Mouse (Mus musculus) heart, adult 2 months (tissue): ENCODE data around the gene Cfap45. TPM values are rescaled to one million over a fixed set of nuclear protein-coding genes. Genes with fewer than 3 reads are reported as not detected.

Experiments used
- DNase-seq, 2 experiments: peaks; one replicate each; pipeline ENCODE4 v3.0.0; 2021
- H3K27ac ChIP-seq: fragments of 200-600 bp; 2 replicates; pipeline ENCODE4 v1.8.1; 2022
- H3K27me3 ChIP-seq: fragments of 200-500 bp; 2 replicates; pipeline ENCODE4 v1.6.1; 2012; ENCODE audit warnings: mild to moderate bottlenecking, low read length, inconsistent platforms, mixed read lengths; ENCODE audit not compliant: control insufficient read depth, insufficient read depth
- H3K36me3 ChIP-seq: fragments of 200-500 bp; 2 replicates; pipeline ENCODE4 v1.6.1; 2012; ENCODE audit warnings: low read length, inconsistent platforms; ENCODE audit not compliant: control insufficient read depth, insufficient read depth
- H3K4me1 ChIP-seq: fragments of 200-500 bp; 2 replicates; pipeline ENCODE4 v1.6.1; 2011; ENCODE audit warnings: low read length; ENCODE audit not compliant: control insufficient read depth, insufficient read depth
- H3K4me3 ChIP-seq: fragments of 200-600 bp; 2 replicates; pipeline ENCODE4 v1.8.1; 2022
- H3K79me2 ChIP-seq: fragments of 200-500 bp; replicated peaks from 2 replicates; pipeline ENCODE4 v1.6.1; 2012; ENCODE audit warnings: mild to moderate bottlenecking, inconsistent platforms, low read length, moderate library complexity, mixed read lengths; ENCODE audit not compliant: control insufficient read depth, insufficient read depth
- H3K9ac ChIP-seq: fragments of 200-500 bp; 2 replicates; pipeline ENCODE4 v1.6.1; 2012; ENCODE audit warnings: low read depth, mild to moderate bottlenecking, control low read depth, inconsistent platforms, low read length, mixed read lengths
- CTCF ChIP-seq: fragments of 200-600 bp; IDR thresholded peaks from 2 replicates; pipeline ENCODE4 v1.8.1; 2022; ENCODE audit warnings: antibody characterized with exemption, mild to moderate bottlenecking, moderate library complexity
- EP300 ChIP-seq: fragments of 200-500 bp; IDR thresholded peaks from 2 replicates; pipeline ENCODE4 v1.6.1; 2011; ENCODE audit warnings: low read depth, low read length, control low read depth; ENCODE audit not compliant: insufficient read depth
- POLR2A ChIP-seq: fragments of 200-500 bp; IDR thresholded peaks from 2 replicates; pipeline ENCODE4 v1.6.1; 2011; ENCODE audit warnings: mild to moderate bottlenecking, low read depth, low read length, control low read depth; ENCODE audit not compliant: insufficient read depth
- WGBS: fragments of 180-500 bp; shearing (Covaris S2); methylation state at CpG from one replicate; pipeline ENCODE4 v1.1.7; 2018; 5-methylcytosine and 5-hydroxymethylcytosine counted together
- intact Hi-C: fragments of 180-260 bp; cut with DNase I; formaldehyde crosslinking; loops from one replicate; pipeline ENCODE4 v1.15.1; 2025
- polyA plus RNA-seq: library from polyadenylated mRNA; depleted of rRNA; stranded (reverse); fragments of >200 nt; gene quantifications from 2 replicates; pipeline ENCODE4 v1.2.3, GENCODE M21; 2012
- total RNA-seq, 2 experiments: library from RNA; stranded (reverse); gene quantifications; 2 replicates each; pipeline ENCODE4 v1.2.3; 2021

The Cfap45 gene
- total and polyA plus RNA-seq, 3 experiments, result 0.39 to 0.53 (median 0.52) TPM

GRCm38 (mm10) chr1:172552623-172553022 lies 32.0 kb downstream of the Cfap45 start:
- Histone ChIP-seq H3K4me3 (no peak overlapping the region), H3K27me3 (no peaks in the 10 kb centered on the region), H3K36me3 (no peaks in the 10 kb centered on the region), H3K27ac (peak overlapping the region; percentile 52), H3K79me2 (no peaks in the 10 kb centered on the region), H3K9ac (no peak overlapping the region), H3K4me1 (peaks cover 16% of the 10 kb centered on the region)
- DNase-seq, result peak in 1 of 2 experiments; percentile 21
- no peak for TF ChIP-seq CTCF
- 0 out of 2 replicates have a peak, but pooled peaks have one; percentile 26 for TF ChIP-seq EP300
- no peak for TF ChIP-seq POLR2A
- intact Hi-C loops, result no loop called here
- WGBS, result 38% methylated on average over 1 of the region's 1 CpGs

DNA sequence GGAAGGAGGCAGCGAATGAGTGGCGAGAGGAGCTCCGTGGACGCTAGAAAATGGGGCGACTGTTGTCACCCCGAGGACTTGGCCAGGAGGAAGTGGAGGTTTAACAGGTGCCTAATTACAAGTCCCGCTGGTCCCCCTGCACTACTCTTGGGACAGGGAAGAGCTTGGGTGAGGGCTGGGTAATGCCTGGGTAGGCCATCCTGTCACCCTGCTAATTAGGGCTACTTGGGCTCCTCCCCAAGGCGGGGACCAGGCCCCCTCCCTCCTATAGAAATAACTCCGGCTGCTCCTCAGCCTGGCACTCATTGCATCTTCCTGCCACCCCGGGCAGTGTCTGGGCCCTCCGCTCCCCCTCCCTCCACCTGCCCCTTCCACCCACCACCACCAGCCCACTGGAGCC lies 35.0 kb downstream of the Cfap45 start, which contains the start of gene Vsig8:
TSS of gene Vsig8 (plus strand) at position 301 of the 400 bp plus-strand sequence.
- DNase-seq, result no peak
- WGBS, result 73% methylated on average over 11 of the region's 11 CpGs
- intact Hi-C loops, result no loop called here
- Histone ChIP-seq H3K27ac (no peak within 1 kb of the TSS), H3K9ac (no peak within 1 kb of the TSS), H3K79me2 (no peaks in the 10 kb centered on the region), H3K36me3 (no peaks in the 10 kb centered on the region), H3K27me3 (no peaks in the 10 kb centered on the region), H3K4me3 (no peak within 1 kb of the TSS), H3K4me1 (peaks cover 16% of the 10 kb centered on the region)
- TF ChIP-seq EP300, result no peak
- no peak for TF ChIP-seq CTCF
- no peak for TF ChIP-seq POLR2A

DNA sequence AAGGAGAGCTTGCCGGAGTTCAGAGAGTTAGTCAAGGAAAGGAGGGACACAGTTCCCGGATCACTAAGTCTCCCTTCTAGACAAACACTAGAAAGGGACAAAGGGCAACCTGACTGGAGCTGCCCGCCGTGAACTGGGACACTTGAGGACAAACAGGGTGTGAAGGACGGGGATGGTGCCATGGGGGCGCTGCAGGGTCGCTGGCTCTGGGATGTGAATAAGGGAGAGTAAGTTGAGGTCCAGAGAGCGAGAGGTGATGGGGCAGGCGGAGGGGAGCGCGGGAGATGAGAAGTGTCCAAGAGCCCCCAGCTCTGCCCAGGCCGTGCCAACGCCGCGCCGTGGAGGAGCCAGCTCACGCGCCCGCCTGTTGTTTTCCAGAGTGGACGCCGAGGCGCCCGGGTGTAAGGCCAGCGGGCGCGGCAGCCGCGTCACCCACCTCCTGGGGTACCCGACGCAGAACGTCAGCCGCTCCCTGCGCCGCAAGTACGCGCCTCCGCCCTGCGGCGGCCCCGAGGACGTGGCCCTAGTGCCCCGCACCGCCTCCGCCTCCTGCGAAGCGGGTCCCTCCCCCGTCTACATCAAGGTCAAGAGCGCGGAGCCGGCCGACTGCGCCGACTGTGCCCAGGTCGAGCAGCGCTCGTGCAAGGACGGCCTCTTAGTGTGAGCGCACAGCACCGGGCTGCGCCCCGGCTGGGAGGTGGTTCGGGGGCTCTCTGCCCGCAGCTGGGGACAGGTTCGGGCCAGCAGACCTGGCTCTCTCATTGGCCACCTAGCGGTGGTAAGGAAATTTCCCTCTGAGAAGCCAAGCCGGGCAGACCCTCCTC lies 42.3 kb downstream of the Cfap45 start:
- WGBS, result under 1% methylated on average over 66 of the region's 66 CpGs
- TF ChIP-seq POLR2A, result peak; percentile 33; the same call in 1 of the 2 replicates
- peak; percentile 87 for TF ChIP-seq CTCF
- no peak for TF ChIP-seq EP300
- intact Hi-C loops, result loop anchor here (1.0 to 5.0 kb wide), 3 partner anchors 35 to 151 kb away; partner anchors contain the start of gene Dusp23

DNA sequence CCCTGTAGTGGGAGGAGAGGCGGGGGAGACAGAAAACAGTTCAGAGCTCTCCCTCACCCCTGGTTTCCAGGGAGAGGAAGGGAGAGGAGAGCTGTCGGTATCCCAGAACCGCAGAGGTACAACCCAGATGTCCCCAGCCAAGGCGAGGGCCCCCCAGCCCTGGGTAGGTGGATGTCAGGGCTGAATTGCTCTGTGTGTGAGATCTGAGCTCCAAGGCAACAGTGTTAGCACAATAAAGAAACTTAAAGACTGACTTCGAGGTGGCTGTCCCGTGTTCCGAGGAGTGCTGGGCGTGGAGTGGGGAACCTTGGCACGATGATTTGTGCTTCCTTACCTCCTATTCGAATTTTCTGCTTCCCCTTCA lies 42.8 kb downstream of the Cfap45 start:
- H3K27me3 ChIP-seq, result no peaks in the 10 kb centered on the region
- H3K79me2 ChIP-seq, result no peaks in the 10 kb centered on the region
- H3K27ac ChIP-seq, result peak overlapping the region; percentile 84; the same call in 1 of the 2 replicates
- TF ChIP-seq EP300, result no peak
- TF ChIP-seq CTCF, result no peak; the same call in 1 of the 2 replicates
- TF ChIP-seq POLR2A, result no peak
- 12% methylated on average over 10 of the region's 10 CpGs for WGBS
- peak overlapping the region; percentile 83 for H3K9ac ChIP-seq
- no peaks in the 10 kb centered on the region for H3K36me3 ChIP-seq
- intact Hi-C loops, result loop anchor here (1.0 to 5.0 kb wide), 3 partner anchors 35 to 151 kb away; partner anchors contain the start of gene Dusp23
- H3K4me1 ChIP-seq, result peaks cover 6% of the 10 kb centered on the region
- H3K4me3 ChIP-seq, result peak overlapping the region; percentile 87
- DNase-seq, result no peak

More for the DNA sequence above, 42.3 kb downstream of the Cfap45 start:
- Histone ChIP-seq H3K27ac (peak overlapping the region; percentile 84), H3K79me2 (no peaks in the 10 kb centered on the region), H3K4me1 (peaks cover 6% of the 10 kb centered on the region), H3K9ac (peak overlapping the region; percentile 83), H3K27me3 (no peaks in the 10 kb centered on the region), H3K4me3 (peak overlapping the region; percentile 87), H3K36me3 (no peaks in the 10 kb centered on the region)
- DNase-seq, result peak; percentile 85

- 62% methylated on average over 3 of the region's 3 CpGs for WGBS
- Histone ChIP-seq H3K79me2 (no peaks in the 10 kb centered on the region), H3K36me3 (no peaks in the 10 kb centered on the region), H3K4me3 (no peak overlapping the region), H3K27ac (no peak overlapping the region), H3K4me1 (peaks cover 3% of the 10 kb centered on the region), H3K9ac (no peak overlapping the region), H3K27me3 (no peaks in the 10 kb centered on the region)
- no peak for TF ChIP-seq POLR2A
- no peak for DNase-seq
- intact Hi-C loops, result no loop called here
Measured at GRCm38 (mm10) chr1:172566131-172566530, 45.5 kb downstream of the Cfap45 start.

GRCm38 (mm10) chr1:172567758-172568157 lies 47.2 kb downstream of the Cfap45 start:
- no peak overlapping the region for H3K27ac ChIP-seq
- 50% methylated on average over 4 of the region's 4 CpGs for WGBS

More at GRCm38 (mm10) chr1:172567758-172568157, 47.2 kb downstream of the Cfap45 start:
- no peak for TF ChIP-seq CTCF
- no peak for TF ChIP-seq EP300
- TF ChIP-seq POLR2A, result no peak
- H3K36me3 ChIP-seq, result no peaks in the 10 kb centered on the region
- no peaks in the 10 kb centered on the region for H3K79me2 ChIP-seq
- no peak overlapping the region for H3K9ac ChIP-seq
- no peaks in the 10 kb centered on the region for H3K4me1 ChIP-seq
- no peak for DNase-seq
- intact Hi-C loops, result no loop called here
- H3K4me3 ChIP-seq, result no peak overlapping the region
- H3K27me3 ChIP-seq, result no peaks in the 10 kb centered on the region
